Mouse (Mus musculus): Measurements from ENCODE around the gene Atp6v1e2. TPM values are rescaled to one million over a fixed set of nuclear protein-coding genes. Genes with fewer than 3 reads are reported as not detected.

The Atp6v1e2 gene
- polyA plus RNA-seq, 1 experiment from 2014 or later = not detected

GRCm38 (mm10) chr17:86981205-86981604 is 33.5 kb upstream of the Atp6v1e2 start:
- Histone ChIP-seq H3K4me1 (ENCODE audit: control insufficient read depth, low read depth, low read length) (no peaks in the 10 kb centered on the region), H3K4me2 (ENCODE audit: low read depth, low read length) (no peak overlapping the region), H3K27me3 (ENCODE audit: control insufficient read depth, insufficient read depth, low read depth, low read length) (no peaks in the 10 kb centered on the region), H3K27ac (ENCODE audit: low read length) (no peak overlapping the region), H3K9me3 (replicated peaks; ENCODE audit: control insufficient read depth, low read length) (no peaks in the 10 kb centered on the region), H3K4me3 (ENCODE audit: low read depth, low read length) (no peak overlapping the region), H3K9ac (ENCODE audit: low read depth, low read length) (no peak overlapping the region), H3K36me3 (ENCODE audit: control insufficient read depth, insufficient read depth) (no peaks in the 10 kb centered on the region)
- WGBS (ENCODE audit: insufficient replicate concordance) = 71% methylated on average over 1 of the region's 1 CpGs
- no peak for ATAC-seq (ENCODE audit: low read depth)

GRCm38 (mm10) chr17:86978496-86978895 is 30.8 kb upstream of the Atp6v1e2 start:
- Histone ChIP-seq H3K27ac (ENCODE audit: low read length) (no peak overlapping the region), H3K4me2 (ENCODE audit: low read depth, low read length) (no peak overlapping the region), H3K9ac (ENCODE audit: low read depth, low read length) (no peak overlapping the region), H3K9me3 (replicated peaks; ENCODE audit: control insufficient read depth, low read length) (no peaks in the 10 kb centered on the region), H3K4me3 (ENCODE audit: low read depth, low read length) (no peak overlapping the region), H3K4me1 (ENCODE audit: control insufficient read depth, low read depth, low read length) (no peaks in the 10 kb centered on the region), H3K36me3 (ENCODE audit: control insufficient read depth, insufficient read depth) (no peaks in the 10 kb centered on the region), H3K27me3 (ENCODE audit: control insufficient read depth, insufficient read depth, low read depth, low read length) (no peaks in the 10 kb centered on the region)
- 42% methylated on average over 6 of the region's 6 CpGs for WGBS (ENCODE audit: insufficient replicate concordance)
- ATAC-seq (ENCODE audit: low read depth) = no peak

- H3K4me2 ChIP-seq (ENCODE audit: low read depth, low read length) = no peak overlapping the region
- ATAC-seq (ENCODE audit: low read depth) = no peak
- 66% methylated on average over 10 of the region's 10 CpGs for WGBS (ENCODE audit: insufficient replicate concordance)
- H3K27ac ChIP-seq (ENCODE audit: low read length) = no peak overlapping the region
- no peaks in the 10 kb centered on the region for H3K27me3 ChIP-seq (ENCODE audit: control insufficient read depth, insufficient read depth, low read depth, low read length)
- no peaks in the 10 kb centered on the region for H3K9me3 ChIP-seq (replicated peaks; ENCODE audit: control insufficient read depth, low read length)
- H3K4me3 ChIP-seq (ENCODE audit: low read depth, low read length) = no peak overlapping the region
- H3K9ac ChIP-seq (ENCODE audit: low read depth, low read length) = no peak overlapping the region
- peaks cover 5% of the 10 kb centered on the region for H3K4me1 ChIP-seq (ENCODE audit: control insufficient read depth, low read depth, low read length)
- H3K36me3 ChIP-seq (ENCODE audit: control insufficient read depth, insufficient read depth) = no peaks in the 10 kb centered on the region
These were observed 28.7 kb upstream of the Atp6v1e2 start for GRCm38 (mm10) chr17:86976387-86976786.

- 62% methylated on average over 2 of the region's 2 CpGs for WGBS (ENCODE audit: insufficient replicate concordance)
- H3K27ac ChIP-seq (ENCODE audit: low read length) = no peak overlapping the region
- H3K9ac ChIP-seq (ENCODE audit: low read depth, low read length) = no peak overlapping the region
- H3K4me2 ChIP-seq (ENCODE audit: low read depth, low read length) = no peak overlapping the region
- H3K27me3 ChIP-seq (ENCODE audit: control insufficient read depth, insufficient read depth, low read depth, low read length) = no peaks in the 10 kb centered on the region
- H3K4me1 ChIP-seq (ENCODE audit: control insufficient read depth, low read depth, low read length) = peaks cover 5% of the 10 kb centered on the region
- H3K36me3 ChIP-seq (ENCODE audit: control insufficient read depth, insufficient read depth) = no peaks in the 10 kb centered on the region
- ATAC-seq (ENCODE audit: low read depth) = peak; percentile 47
- H3K4me3 ChIP-seq (ENCODE audit: low read depth, low read length) = no peak overlapping the region
- H3K9me3 ChIP-seq (replicated peaks; ENCODE audit: control insufficient read depth, low read length) = no peaks in the 10 kb centered on the region
These were observed 25.4 kb upstream of the Atp6v1e2 start for GRCm38 (mm10) chr17:86973097-86973496.

- 61% methylated on average over 7 of the region's 7 CpGs for WGBS (ENCODE audit: insufficient replicate concordance)
These were observed 24.2 kb upstream of the Atp6v1e2 start for GRCm38 (mm10) chr17:86971860-86972259.

GRCm38 (mm10) chr17:86971036-86971435 is 23.3 kb upstream of the Atp6v1e2 start:
- Histone ChIP-seq H3K27ac (ENCODE audit: low read length) (no peak overlapping the region), H3K36me3 (ENCODE audit: control insufficient read depth, insufficient read depth) (no peaks in the 10 kb centered on the region), H3K4me2 (ENCODE audit: low read depth, low read length) (no peak overlapping the region), H3K4me3 (ENCODE audit: low read depth, low read length) (no peak overlapping the region), H3K9me3 (replicated peaks; ENCODE audit: control insufficient read depth, low read length) (no peaks in the 10 kb centered on the region), H3K4me1 (ENCODE audit: control insufficient read depth, low read depth, low read length) (peaks cover 5% of the 10 kb centered on the region), H3K27me3 (ENCODE audit: control insufficient read depth, insufficient read depth, low read depth, low read length) (no peaks in the 10 kb centered on the region), H3K9ac (ENCODE audit: low read depth, low read length) (no peak overlapping the region)
- WGBS (ENCODE audit: insufficient replicate concordance) = 56% methylated on average over 5 of the region's 5 CpGs
- ATAC-seq (ENCODE audit: low read depth) = no peak

More at GRCm38 (mm10) chr17:86971860-86972259, 24.2 kb upstream of the Atp6v1e2 start:
- Histone ChIP-seq H3K9me3 (replicated peaks; ENCODE audit: control insufficient read depth, low read length) (no peaks in the 10 kb centered on the region), H3K27ac (ENCODE audit: low read length) (no peak overlapping the region), H3K4me3 (ENCODE audit: low read depth, low read length) (no peak overlapping the region), H3K4me1 (ENCODE audit: control insufficient read depth, low read depth, low read length) (peaks cover 5% of the 10 kb centered on the region), H3K4me2 (ENCODE audit: low read depth, low read length) (no peak overlapping the region), H3K9ac (ENCODE audit: low read depth, low read length) (no peak overlapping the region), H3K27me3 (ENCODE audit: control insufficient read depth, insufficient read depth, low read depth, low read length) (no peaks in the 10 kb centered on the region), H3K36me3 (ENCODE audit: control insufficient read depth, insufficient read depth) (no peaks in the 10 kb centered on the region)
- no peak for ATAC-seq (ENCODE audit: low read depth)

GRCm38 (mm10) chr17:86970026-86970750 is 22.5 kb upstream of the Atp6v1e2 start:
- no peaks in the 10 kb centered on the region for H3K36me3 ChIP-seq (ENCODE audit: control insufficient read depth, insufficient read depth)
- WGBS (ENCODE audit: insufficient replicate concordance) = 74% methylated on average over 15 of the region's 15 CpGs
- no peak overlapping the region for H3K4me2 ChIP-seq (ENCODE audit: low read depth, low read length)
- no peaks in the 10 kb centered on the region for H3K27me3 ChIP-seq (ENCODE audit: control insufficient read depth, insufficient read depth, low read depth, low read length)
- no peak overlapping the region for H3K9ac ChIP-seq (ENCODE audit: low read depth, low read length)
- H3K9me3 ChIP-seq (replicated peaks; ENCODE audit: control insufficient read depth, low read length) = no peaks in the 10 kb centered on the region
- H3K4me3 ChIP-seq (ENCODE audit: low read depth, low read length) = no peak overlapping the region
- H3K27ac ChIP-seq (ENCODE audit: low read length) = no peak overlapping the region
- peaks cover 5% of the 10 kb centered on the region for H3K4me1 ChIP-seq (ENCODE audit: control insufficient read depth, low read depth, low read length)
- no peak for ATAC-seq (ENCODE audit: low read depth)

- peak; percentile 14; the same call in 1 of the 2 replicates for ATAC-seq (ENCODE audit: low read depth)
- 44% methylated on average over 5 of the region's 5 CpGs for WGBS (ENCODE audit: insufficient replicate concordance)
- Histone ChIP-seq H3K36me3 (ENCODE audit: control insufficient read depth, insufficient read depth) (no peaks in the 10 kb centered on the region), H3K27ac (ENCODE audit: low read length) (no peak overlapping the region), H3K27me3 (ENCODE audit: control insufficient read depth, insufficient read depth, low read depth, low read length) (peaks cover 1% of the 10 kb centered on the region; the same call in 1 of the 2 replicates), H3K4me1 (ENCODE audit: control insufficient read depth, low read depth, low read length) (peaks cover 5% of the 10 kb centered on the region), H3K4me2 (ENCODE audit: low read depth, low read length) (no peak overlapping the region), H3K9me3 (replicated peaks; ENCODE audit: control insufficient read depth, low read length) (no peaks in the 10 kb centered on the region), H3K9ac (ENCODE audit: low read depth, low read length) (no peak overlapping the region), H3K4me3 (ENCODE audit: low read depth, low read length) (no peak overlapping the region)
These were observed 21.9 kb upstream of the Atp6v1e2 start for GRCm38 (mm10) chr17:86969582-86969981.

- H3K9me3 ChIP-seq (replicated peaks; ENCODE audit: control insufficient read depth, low read length) = no peaks in the 10 kb centered on the region
- no peak overlapping the region for H3K27ac ChIP-seq (ENCODE audit: low read length)
- H3K4me2 ChIP-seq (ENCODE audit: low read depth, low read length) = no peak overlapping the region
- no peak overlapping the region for H3K9ac ChIP-seq (ENCODE audit: low read depth, low read length)
- no peak overlapping the region for H3K4me3 ChIP-seq (ENCODE audit: low read depth, low read length)
- no peaks in the 10 kb centered on the region for H3K36me3 ChIP-seq (ENCODE audit: control insufficient read depth, insufficient read depth)
- no peak for ATAC-seq (ENCODE audit: low read depth)
- 69% methylated on average over 5 of the region's 5 CpGs for WGBS (ENCODE audit: insufficient replicate concordance)
- H3K4me1 ChIP-seq (ENCODE audit: control insufficient read depth, low read depth, low read length) = peaks cover 5% of the 10 kb centered on the region
- H3K27me3 ChIP-seq (ENCODE audit: control insufficient read depth, insufficient read depth, low read depth, low read length) = peaks cover 10% of the 10 kb centered on the region
These were observed 20.9 kb upstream of the Atp6v1e2 start for GRCm38 (mm10) chr17:86968581-86968980.
